8 mouse cellular contexts compared by ENCODE assay signal in the genomic region with DNA sequence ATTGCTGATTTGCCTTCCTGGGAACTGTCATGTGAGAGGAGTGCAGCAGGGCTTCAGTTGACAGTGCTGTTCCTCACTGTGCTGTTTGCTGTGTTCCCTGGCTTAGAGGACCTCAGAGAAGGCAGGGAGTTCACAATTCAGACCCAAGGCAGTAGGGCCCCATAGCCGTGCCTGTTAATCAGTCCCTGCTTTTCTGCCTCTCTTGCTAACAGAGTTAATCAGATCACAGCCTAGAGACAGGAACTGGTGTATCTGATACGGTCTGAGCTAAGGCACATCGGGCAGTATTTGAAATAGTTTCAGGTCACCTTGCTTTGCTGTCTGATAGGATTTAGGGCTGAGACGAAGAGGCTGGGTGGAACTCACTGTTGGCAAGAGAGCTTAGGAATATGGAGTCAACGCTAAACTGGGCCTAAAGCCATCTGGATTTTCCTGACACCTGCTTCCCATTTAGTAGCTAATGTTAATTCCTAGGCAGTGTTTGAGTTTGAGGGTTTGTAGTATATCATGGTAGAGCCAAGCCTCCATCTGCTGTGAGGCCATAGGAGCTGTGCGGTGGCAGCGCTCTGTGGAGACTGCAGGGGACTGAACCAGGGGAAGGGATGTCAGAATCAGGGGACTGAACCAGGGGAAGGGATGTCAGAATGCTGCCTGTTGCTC. TPM values are rescaled to one million over a fixed set of nuclear protein-coding genes. Genes with fewer than 3 reads are reported as not detected.
DNase-seq lines count a peak whose midpoint lies in the region; ATAC-seq and TF ChIP-seq lines count a peak whose summit lies in the region.

No protein-coding gene starts in this region.

- H3K27me3 ChIP-seq in hindbrain, embryonic 12.5 days, result no peaks in the 10 kb centered on the region
- H3K27me3 ChIP-seq in hindbrain, embryonic 11.5 days (ENCODE audit: control insufficient read depth, insufficient read depth, low read length), result no peaks in the 10 kb centered on the region
- H3K27me3 ChIP-seq in forebrain, postnatal 0 days (ENCODE audit: insufficient read depth, low read length), result no peaks in the 10 kb centered on the region

- 64% methylated on average over 7 of the region's 7 CpGs for WGBS in hindbrain, embryonic 12.5 days
- 70% methylated on average over 7 of the region's 7 CpGs for WGBS in hindbrain, embryonic 11.5 days
- 34% methylated on average over 7 of the region's 7 CpGs for WGBS in forebrain, postnatal 0 days

- ATAC-seq in hindbrain, embryonic 12.5 days (ENCODE audit: low FRiP score), result no peak
- no peak for ATAC-seq in hindbrain, embryonic 11.5 days (ENCODE audit: low FRiP score)
- no peak for ATAC-seq in forebrain, postnatal 0 days
- ATAC-seq in megakaryocyte-erythroid progenitor cell, adult 5-6 weeks (replicated peaks; ENCODE audit: low FRiP score, low TSS enrichment, poor library complexity, severe bottlenecking), result peak; percentile 91
- no peak for ATAC-seq in erythroblast, adult 5-6 weeks (replicated peaks; ENCODE audit: low FRiP score, poor library complexity, severe bottlenecking)

- no peaks in the 10 kb centered on the region for H3K9me3 ChIP-seq in hindbrain, embryonic 12.5 days (replicated peaks)
- H3K9me3 ChIP-seq in hindbrain, embryonic 11.5 days (ENCODE audit: control insufficient read depth, low read length), result no peaks in the 10 kb centered on the region
- H3K9me3 ChIP-seq in forebrain, postnatal 0 days (ENCODE audit: low read length), result no peaks in the 10 kb centered on the region

- no peak overlapping the region for H3K9ac ChIP-seq in hindbrain, embryonic 12.5 days
- no peak overlapping the region for H3K9ac ChIP-seq in hindbrain, embryonic 11.5 days (ENCODE audit: low read depth, low read length)
- no peak overlapping the region for H3K9ac ChIP-seq in forebrain, postnatal 0 days

- H3K4me2 ChIP-seq in hindbrain, embryonic 12.5 days (replicated peaks), result no peak overlapping the region
- no peak overlapping the region for H3K4me2 ChIP-seq in hindbrain, embryonic 11.5 days (replicated peaks; ENCODE audit: low read depth, low read length)
- no peak overlapping the region for H3K4me2 ChIP-seq in forebrain, postnatal 0 days (ENCODE audit: low read depth)

- H3K27ac ChIP-seq in hindbrain, embryonic 12.5 days, result peak overlapping the region; percentile 23; the same call in 1 of the 2 replicates
- H3K27ac ChIP-seq in hindbrain, embryonic 11.5 days (ENCODE audit: low read depth, low read length), result no peak overlapping the region
- H3K27ac ChIP-seq in forebrain, postnatal 0 days (ENCODE audit: low read depth, low read length), result peak overlapping the region; percentile 40

- peaks cover 16% of the 10 kb centered on the region for H3K4me1 ChIP-seq in hindbrain, embryonic 12.5 days
- no peaks in the 10 kb centered on the region for H3K4me1 ChIP-seq in hindbrain, embryonic 11.5 days (replicated peaks; ENCODE audit: control insufficient read depth, insufficient read depth, low read length)
- peaks cover 5% of the 10 kb centered on the region; the same call in 1 of the 2 replicates for H3K4me1 ChIP-seq in forebrain, postnatal 0 days (ENCODE audit: insufficient read depth)

- peaks cover 6% of the 10 kb centered on the region; the same call in 1 of the 2 replicates for H3K36me3 ChIP-seq in hindbrain, embryonic 12.5 days
- no peaks in the 10 kb centered on the region for H3K36me3 ChIP-seq in hindbrain, embryonic 11.5 days (ENCODE audit: control insufficient read depth, insufficient read depth, low read length)
- no peaks in the 10 kb centered on the region for H3K36me3 ChIP-seq in forebrain, postnatal 0 days (ENCODE audit: insufficient read depth)

- no peak for TF ChIP-seq CTCF in forebrain, postnatal 0 days (IDR thresholded peaks at IDR 0.05; ENCODE audit: low read depth)

- no peak for DNase-seq in hindbrain, embryonic 11.5 days (ENCODE audit: low spot score)
- DNase-seq in cerebellum, adult 18-20 months, result peak; percentile 60 to 69
- DNase-seq in forebrain, postnatal 0 days, result no peak
- DNase-seq in embryo, embryonic 10 days (ENCODE audit: low spot score), result no peak
- DNase-seq in frontal cortex, adult 2 months (ENCODE audit: extremely low spot score in 1 of 2, low spot score in 1 of 2), result no peak

- H3K4me3 ChIP-seq in hindbrain, embryonic 12.5 days, result no peak overlapping the region
- H3K4me3 ChIP-seq in hindbrain, embryonic 11.5 days (ENCODE audit: low read depth, low read length), result no peak overlapping the region
- no peak overlapping the region for H3K4me3 ChIP-seq in forebrain, postnatal 0 days (ENCODE audit: low read depth, low read length)

RNA-seq across cellular contexts. Expression of a gene that starts 14.0 kb away (rescaled TPM):
- polyA plus RNA-seq in hindbrain, embryonic 12.5 days (2016; fragmentation: Nextera tagmentation; extraction: Ambion mirVana), result 21.9 and 22.9 TPM in 2 replicates
- polyA plus RNA-seq in hindbrain, embryonic 11.5 days (2014; fragmentation: Nextera tagmentation; extraction: Ambion mirVana), result 20.6 and 25.2 TPM in 2 replicates
- total RNA-seq in forebrain, postnatal 0 days (2014; rRNA removed), result 41.8 and 52.2 TPM in 2 replicates
- polyA plus RNA-seq in forebrain, postnatal 0 days (2015; fragmentation: Nextera tagmentation; extraction: Ambion mirVana), result 25.9 and 30.4 TPM in 2 replicates
- 34.0 and 40.6 TPM in 2 replicates for total RNA-seq in megakaryocyte-erythroid progenitor cell, adult 5-6 weeks (2014; fragmentation: Nextera tagmentation)
- 36.7 and 37.1 TPM in 2 replicates for total RNA-seq in megakaryocyte-erythroid progenitor cell, adult 5-6 weeks (2017)
- total RNA-seq in erythroblast, adult 5-6 weeks (2015; ENCODE audit: low replicate concordance), result 23.4 and 30.0 TPM in 2 replicates
- 23.4 TPM in 2 replicates for total RNA-seq in erythroblast, adult 5-6 weeks (2017; ENCODE audit: low replicate concordance)
- 31.8 and 33.0 TPM in 2 replicates for polyA plus RNA-seq in frontal cortex, adult 2 months (2012; rRNA removed)

RNA-seq across cellular contexts. Expression of a gene that starts 37.1 kb away (rescaled TPM):
- not detected in 2 replicates for polyA plus RNA-seq in hindbrain, embryonic 12.5 days (2016; fragmentation: Nextera tagmentation; extraction: Ambion mirVana)
- polyA plus RNA-seq in hindbrain, embryonic 11.5 days (2014; fragmentation: Nextera tagmentation; extraction: Ambion mirVana), result not detected in 2 replicates
- total RNA-seq in forebrain, postnatal 0 days (2014; rRNA removed), result not detected in 2 replicates
- not detected in 2 replicates for polyA plus RNA-seq in forebrain, postnatal 0 days (2015; fragmentation: Nextera tagmentation; extraction: Ambion mirVana)
- total RNA-seq in megakaryocyte-erythroid progenitor cell, adult 5-6 weeks (2014; fragmentation: Nextera tagmentation), result 0.12 TPM in 1 of 2 replicates, not detected in the other
- 1.2 TPM in 1 of 2 replicates, not detected in the other for total RNA-seq in megakaryocyte-erythroid progenitor cell, adult 5-6 weeks (2017)
- total RNA-seq in erythroblast, adult 5-6 weeks (2015; ENCODE audit: low replicate concordance), result not detected in 2 replicates
- total RNA-seq in erythroblast, adult 5-6 weeks (2017; ENCODE audit: low replicate concordance), result not detected in 2 replicates
- polyA plus RNA-seq in frontal cortex, adult 2 months (2012; rRNA removed), result 0.06 TPM in 1 of 2 replicates, not detected in the other

RNA-seq across cellular contexts. Expression of a gene that starts 49.1 kb away (rescaled TPM):
- polyA plus RNA-seq in hindbrain, embryonic 12.5 days (2016; fragmentation: Nextera tagmentation; extraction: Ambion mirVana), result 44.1 and 45.7 TPM in 2 replicates
- 49.9 and 50.4 TPM in 2 replicates for polyA plus RNA-seq in hindbrain, embryonic 11.5 days (2014; fragmentation: Nextera tagmentation; extraction: Ambion mirVana)
- 200 and 213 TPM in 2 replicates for total RNA-seq in forebrain, postnatal 0 days (2014; rRNA removed)
- 45.5 and 46.2 TPM in 2 replicates for polyA plus RNA-seq in forebrain, postnatal 0 days (2015; fragmentation: Nextera tagmentation; extraction: Ambion mirVana)
- 50.3 and 51.7 TPM in 2 replicates for total RNA-seq in megakaryocyte-erythroid progenitor cell, adult 5-6 weeks (2014; fragmentation: Nextera tagmentation)
- total RNA-seq in megakaryocyte-erythroid progenitor cell, adult 5-6 weeks (2017), result 79.1 and 90.9 TPM in 2 replicates
- total RNA-seq in erythroblast, adult 5-6 weeks (2015; ENCODE audit: low replicate concordance), result 16.9 and 38.6 TPM in 2 replicates
- total RNA-seq in erythroblast, adult 5-6 weeks (2017; ENCODE audit: low replicate concordance), result 12.9 and 20.4 TPM in 2 replicates
- polyA plus RNA-seq in frontal cortex, adult 2 months (2012; rRNA removed), result 62.0 and 65.4 TPM in 2 replicates

Comparison
In these comparisons a context has a peak if more than half of its experiments do, and no peak if none do; other contexts are left out.
1. DNase-seq: peak in cerebellum, adult 18-20 months (2 of 2); none in hindbrain, embryonic 11.5 days (single experiment), forebrain, postnatal 0 days (single experiment), embryo, embryonic 10 days (single experiment) and frontal cortex, adult 2 months (0 of 2).